Comparison of ENCODE assay signal across 20 mouse cellular contexts in genomic region chr7:101852846-101853245, GRCm38 (mm10). TPM values are rescaled to one million over a fixed set of nuclear protein-coding genes. Genes with fewer than 3 reads are reported as not detected.
"Had no signal": no experiment of that assay in that cellular context is flagged by ENCODE, and none has a peak within 500 bp of the region (broad histone marks: within the 10 kb centered on the region; RNA-seq: fewer than 3 reads in every experiment).

No protein-coding gene starts in this region.

- H3K4me1 ChIP-seq: limb, embryonic 12.5 days; limb, embryonic 15.5 days; liver, embryonic 12.5 days; liver, embryonic 15.5 days; midbrain, embryonic 13.5 days had no signal

- H3K4me3 ChIP-seq: limb, embryonic 12.5 days; limb, embryonic 15.5 days; liver, embryonic 12.5 days; liver, embryonic 15.5 days; midbrain, embryonic 13.5 days had no signal

- DNase-seq: left cerebral cortex, postnatal 4 days; lung, adult 2 months; lung, postnatal 14 days; lung, postnatal 4 days; thymus, adult 2 months; thymus, postnatal 25 days had no signal

- H3K4me2 ChIP-seq: limb, embryonic 12.5 days; limb, embryonic 15.5 days; liver, embryonic 12.5 days; liver, embryonic 15.5 days; midbrain, embryonic 13.5 days had no signal

- H3K36me3 ChIP-seq: limb, embryonic 12.5 days; limb, embryonic 15.5 days; liver, embryonic 12.5 days; liver, embryonic 15.5 days; midbrain, embryonic 13.5 days had no signal

- H3K9ac ChIP-seq: limb, embryonic 12.5 days; limb, embryonic 15.5 days; liver, embryonic 12.5 days; liver, embryonic 15.5 days; midbrain, embryonic 13.5 days had no signal

- H3K27me3 ChIP-seq: limb, embryonic 12.5 days; limb, embryonic 15.5 days; liver, embryonic 15.5 days; midbrain, embryonic 13.5 days had no signal

- H3K9me3 ChIP-seq: limb, embryonic 12.5 days; limb, embryonic 15.5 days; liver, embryonic 12.5 days; liver, embryonic 15.5 days; midbrain, embryonic 13.5 days had no signal

- H3K27ac ChIP-seq: hindbrain, postnatal 0 days; limb, embryonic 12.5 days; limb, embryonic 15.5 days; liver, embryonic 12.5 days; liver, embryonic 15.5 days; midbrain, embryonic 13.5 days; stomach, postnatal 0 days had no signal

- ATAC-seq: hindbrain, postnatal 0 days; inflammation-experienced regulatory T-cells, adult 6 months; intestine, embryonic 16.5 days; liver, embryonic 12.5 days; midbrain, embryonic 13.5 days had no signal

RNA-seq across cellular contexts. Expression of gene Folr2, which starts 4.1 kb away (rescaled TPM):
- polyA plus RNA-seq: inflammation-experienced regulatory T-cells, adult 6 months; limb, embryonic 12.5 days; neural tube, embryonic 14.5 days had no signal

RNA-seq across cellular contexts. Expression of gene Folr1, which starts 17.7 kb away (rescaled TPM):
- polyA plus RNA-seq: inflammation-experienced regulatory T-cells, adult 6 months; limb, embryonic 12.5 days had no signal

RNA-seq across cellular contexts. Expression of gene Phox2a, which starts 34.7 kb away (rescaled TPM):
- total RNA-seq: layer of hippocampus, adult 18-20 months; layer of hippocampus, postnatal 14 days; left cerebral cortex, postnatal 14 days; left cerebral cortex, postnatal 4 days; megakaryocyte, adult 5-6 weeks had no signal
- polyA plus RNA-seq: inflammation-experienced regulatory T-cells, adult 6 months; liver, embryonic 15.5 days; lung, adult 2 months; thymus, adult 2 months had no signal
